Mouse (Mus musculus): ENCODE data around the gene Vps13a. TPM values are rescaled to one million over a fixed set of nuclear protein-coding genes. Genes with fewer than 3 reads are reported as not detected.

Vps13a gene
- polyA plus RNA-seq, 1 experiment from 2014 or later = 7.4 TPM

DNA sequence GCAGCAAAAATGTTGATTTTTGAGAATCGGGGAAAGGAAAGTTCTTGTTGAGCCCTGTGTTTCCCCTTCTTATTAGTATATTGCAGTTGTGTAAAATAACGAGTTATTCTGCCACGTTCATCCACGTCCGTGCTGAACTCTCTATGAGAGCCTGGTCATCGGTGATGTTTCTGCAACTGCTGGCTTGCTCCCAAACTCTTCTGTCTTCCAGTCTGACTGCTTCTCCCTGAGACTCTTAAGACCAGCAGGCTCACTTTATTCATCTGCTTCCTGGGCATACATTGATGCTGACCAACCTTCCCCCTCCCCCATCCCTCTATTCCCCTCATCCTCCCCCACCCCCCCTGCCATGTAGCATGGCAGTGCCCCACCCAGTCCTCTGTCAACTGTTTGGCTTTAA is 183.5 kb downstream of the Vps13a start:
- WGBS = 86% methylated on average over 6 of the region's 6 CpGs
- DNase-seq (ENCODE audit: low spot score) (no peak), ATAC-seq (replicated peaks; ENCODE audit: insufficient number of reproducible peaks, low FRiP score, low TSS enrichment, low read depth) (no peak)
- Histone ChIP-seq H3K27me3 (ENCODE audit: control insufficient read depth, insufficient read depth, low read length) (no peaks in the 10 kb centered on the region), H3K9ac (replicated peaks; ENCODE audit: low read length) (no peak overlapping the region), H3K4me3 (ENCODE audit: low read depth, low read length) (no peak overlapping the region), H3K4me2 (ENCODE audit: low read depth, low read length) (no peak overlapping the region), H3K4me1 (ENCODE audit: control insufficient read depth, insufficient read depth, low read length) (no peaks in the 10 kb centered on the region), H3K27ac (replicated peaks; ENCODE audit: low read depth, low read length) (no peak overlapping the region), H3K9me3 (replicated peaks; ENCODE audit: control insufficient read depth, low read length) (no peaks in the 10 kb centered on the region), H3K36me3 (replicated peaks; ENCODE audit: control insufficient read depth, insufficient read depth, low read depth, low read length) (no peaks in the 10 kb centered on the region)

DNA sequence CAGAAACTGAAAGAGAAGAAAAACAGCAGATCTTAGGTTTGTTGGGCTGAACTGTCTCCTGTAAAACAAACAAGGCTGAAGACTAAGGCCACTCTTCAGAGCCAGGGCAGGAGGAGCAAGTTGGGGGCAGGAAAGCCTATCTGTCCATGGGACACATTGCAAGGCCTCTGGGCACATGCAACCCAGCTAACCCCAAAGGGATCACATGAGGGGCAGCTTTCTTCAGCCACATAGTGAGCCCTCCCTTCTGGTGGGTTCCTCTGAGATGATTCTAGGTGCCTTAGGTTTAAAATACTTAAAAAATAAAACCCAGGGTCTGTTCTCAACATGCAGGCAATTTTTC is 186.8 kb downstream of the Vps13a start:
- Histone ChIP-seq H3K36me3 (replicated peaks; ENCODE audit: control insufficient read depth, insufficient read depth, low read depth, low read length) (no peaks in the 10 kb centered on the region), H3K4me1 (ENCODE audit: control insufficient read depth, insufficient read depth, low read length) (no peaks in the 10 kb centered on the region), H3K27ac (replicated peaks; ENCODE audit: low read depth, low read length) (no peak overlapping the region), H3K9ac (replicated peaks; ENCODE audit: low read length) (no peak overlapping the region), H3K27me3 (ENCODE audit: control insufficient read depth, insufficient read depth, low read length) (no peaks in the 10 kb centered on the region), H3K9me3 (replicated peaks; ENCODE audit: control insufficient read depth, low read length) (no peaks in the 10 kb centered on the region), H3K4me2 (ENCODE audit: low read depth, low read length) (no peak overlapping the region), H3K4me3 (ENCODE audit: low read depth, low read length) (no peak overlapping the region)
- DNase-seq (ENCODE audit: low spot score) (no peak), ATAC-seq (replicated peaks; ENCODE audit: insufficient number of reproducible peaks, low FRiP score, low TSS enrichment, low read depth) (no peak)

DNA sequence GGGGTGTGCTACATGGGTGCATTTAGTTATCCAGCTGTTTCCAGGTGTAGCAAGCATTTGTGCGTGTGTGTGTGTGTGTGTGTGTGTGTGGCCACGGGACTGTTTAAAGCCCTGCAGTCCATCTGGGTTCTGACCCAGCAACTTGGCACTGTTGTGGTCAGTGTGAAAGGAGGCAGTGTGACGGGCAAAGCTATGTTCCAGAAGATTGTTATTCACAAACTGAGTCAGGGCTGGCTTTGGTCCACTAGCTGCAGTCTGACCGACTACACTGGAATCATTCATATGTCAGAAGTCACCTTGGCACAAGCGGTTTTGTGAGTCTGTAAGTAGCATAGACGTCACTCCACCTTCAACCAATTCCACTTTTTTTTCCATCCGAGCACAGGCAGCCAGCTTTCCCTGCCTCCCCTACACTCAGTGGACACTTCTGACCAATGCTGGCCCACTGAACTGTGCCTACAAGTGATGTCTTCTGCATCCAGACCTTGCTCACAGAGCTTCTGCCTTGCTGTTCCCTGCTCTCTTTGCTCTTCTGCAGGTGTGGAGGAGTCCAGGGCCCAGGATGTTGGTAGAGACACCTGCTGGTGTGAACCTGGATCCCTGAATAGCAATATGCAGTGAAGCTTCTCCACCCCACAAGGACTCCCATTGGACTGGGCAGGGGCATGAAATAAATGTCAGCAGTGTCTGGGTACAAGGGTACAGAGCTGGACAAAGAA is 187.3 kb downstream of the Vps13a start:
- Histone ChIP-seq H3K27me3 (ENCODE audit: control insufficient read depth, insufficient read depth, low read length) (no peaks in the 10 kb centered on the region), H3K27ac (replicated peaks; ENCODE audit: low read depth, low read length) (no peak overlapping the region), H3K4me3 (ENCODE audit: low read depth, low read length) (no peak overlapping the region), H3K4me1 (ENCODE audit: control insufficient read depth, insufficient read depth, low read length) (no peaks in the 10 kb centered on the region), H3K9me3 (replicated peaks; ENCODE audit: control insufficient read depth, low read length) (no peaks in the 10 kb centered on the region), H3K36me3 (replicated peaks; ENCODE audit: control insufficient read depth, insufficient read depth, low read depth, low read length) (no peaks in the 10 kb centered on the region), H3K4me2 (ENCODE audit: low read depth, low read length) (no peak overlapping the region), H3K9ac (replicated peaks; ENCODE audit: low read length) (no peak overlapping the region)
- ATAC-seq (replicated peaks; ENCODE audit: insufficient number of reproducible peaks, low FRiP score, low TSS enrichment, low read depth) (no peak), DNase-seq (ENCODE audit: low spot score) (no peak)
- WGBS = 81% methylated on average over 7 of the region's 7 CpGs

DNA sequence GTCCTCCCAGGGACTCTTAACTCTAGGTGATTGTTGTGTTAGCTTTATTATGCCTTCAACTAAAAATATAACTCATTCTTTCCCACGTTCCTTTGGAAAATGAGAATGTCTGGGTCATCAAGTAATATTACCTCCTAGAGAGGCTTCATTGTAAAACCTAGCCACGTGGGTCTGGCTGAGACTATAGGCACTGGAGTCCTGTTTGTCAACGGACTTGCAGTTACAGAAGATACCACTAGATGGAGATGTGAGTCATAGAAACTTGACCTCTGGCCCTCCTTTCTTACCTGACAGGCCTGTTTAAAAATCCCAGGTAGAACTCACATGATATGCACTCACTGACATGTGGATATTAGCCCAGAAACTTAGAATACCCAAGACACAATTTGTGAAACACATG is 195.4 kb downstream of the Vps13a start:
- no peak overlapping the region for H3K27ac ChIP-seq (replicated peaks; ENCODE audit: low read depth, low read length)
- ATAC-seq (replicated peaks; ENCODE audit: insufficient number of reproducible peaks, low FRiP score, low TSS enrichment, low read depth) (no peak), DNase-seq (ENCODE audit: low spot score) (peak; percentile 73)
- H3K9me3 ChIP-seq (replicated peaks; ENCODE audit: control insufficient read depth, low read length) = no peaks in the 10 kb centered on the region
- WGBS = 7% methylated on average over 3 of the region's 3 CpGs
- no peak overlapping the region for H3K9ac ChIP-seq (replicated peaks; ENCODE audit: low read length)
- no peaks in the 10 kb centered on the region for H3K4me1 ChIP-seq (ENCODE audit: control insufficient read depth, insufficient read depth, low read length)
- no peak overlapping the region for H3K4me2 ChIP-seq (ENCODE audit: low read depth, low read length)
- H3K4me3 ChIP-seq (ENCODE audit: low read depth, low read length) = no peak overlapping the region
- no peaks in the 10 kb centered on the region for H3K27me3 ChIP-seq (ENCODE audit: control insufficient read depth, insufficient read depth, low read length)
- no peaks in the 10 kb centered on the region for H3K36me3 ChIP-seq (replicated peaks; ENCODE audit: control insufficient read depth, insufficient read depth, low read depth, low read length)

DNA sequence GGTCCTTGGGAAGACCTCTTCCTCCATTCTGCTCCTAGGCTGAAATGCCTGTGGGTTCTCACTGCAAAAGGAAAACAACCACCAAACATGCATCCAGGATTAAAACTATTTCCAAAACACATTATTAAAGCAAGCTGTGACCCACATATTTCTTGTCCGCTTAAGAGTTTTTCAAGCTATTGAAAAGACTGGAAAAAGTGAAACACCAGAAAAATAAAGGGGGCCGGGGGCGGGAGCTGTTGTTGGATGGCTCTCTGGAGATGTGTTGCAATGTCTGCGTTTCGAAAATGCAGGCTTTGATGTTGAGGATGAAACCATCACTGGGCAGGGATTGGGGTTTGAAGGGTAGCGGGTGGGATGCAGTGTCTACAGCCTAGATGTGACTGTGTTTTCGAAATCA is 196.2 kb downstream of the Vps13a start:
- DNase-seq (ENCODE audit: low spot score) (no peak), ATAC-seq (replicated peaks; ENCODE audit: insufficient number of reproducible peaks, low FRiP score, low TSS enrichment, low read depth) (no peak)
- Histone ChIP-seq H3K27me3 (ENCODE audit: control insufficient read depth, insufficient read depth, low read length) (no peaks in the 10 kb centered on the region), H3K4me3 (ENCODE audit: low read depth, low read length) (no peak overlapping the region), H3K9ac (replicated peaks; ENCODE audit: low read length) (no peak overlapping the region), H3K36me3 (replicated peaks; ENCODE audit: control insufficient read depth, insufficient read depth, low read depth, low read length) (no peaks in the 10 kb centered on the region), H3K27ac (replicated peaks; ENCODE audit: low read depth, low read length) (no peak overlapping the region), H3K4me2 (ENCODE audit: low read depth, low read length) (no peak overlapping the region), H3K4me1 (ENCODE audit: control insufficient read depth, insufficient read depth, low read length) (no peaks in the 10 kb centered on the region), H3K9me3 (replicated peaks; ENCODE audit: control insufficient read depth, low read length) (no peaks in the 10 kb centered on the region)
- WGBS = 92% methylated on average over 7 of the region's 7 CpGs

DNA sequence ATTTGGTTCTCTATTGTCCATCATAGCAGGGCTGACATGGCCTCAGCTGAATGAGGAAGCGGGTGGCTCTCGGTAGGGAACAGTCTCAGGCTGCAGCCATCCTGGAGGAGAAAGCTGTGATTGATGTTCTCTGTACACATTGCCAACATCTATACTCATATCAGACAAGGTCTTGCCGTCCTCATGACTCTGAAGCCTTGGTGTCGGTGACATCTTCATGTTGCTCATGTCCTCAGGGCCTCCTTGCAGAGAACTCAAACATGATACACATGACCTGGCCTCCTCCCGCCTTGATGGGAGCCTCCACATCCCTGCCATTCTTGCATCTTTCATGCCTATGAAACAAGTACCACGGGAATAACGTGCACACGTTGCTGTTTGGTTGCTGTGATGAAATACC is 200.2 kb downstream of the Vps13a start:
- Histone ChIP-seq H3K36me3 (replicated peaks; ENCODE audit: control insufficient read depth, insufficient read depth, low read depth, low read length) (no peaks in the 10 kb centered on the region), H3K4me3 (ENCODE audit: low read depth, low read length) (no peak overlapping the region), H3K27ac (replicated peaks; ENCODE audit: low read depth, low read length) (no peak overlapping the region), H3K4me1 (ENCODE audit: control insufficient read depth, insufficient read depth, low read length) (no peaks in the 10 kb centered on the region), H3K9ac (replicated peaks; ENCODE audit: low read length) (no peak overlapping the region), H3K9me3 (replicated peaks; ENCODE audit: control insufficient read depth, low read length) (no peaks in the 10 kb centered on the region), H3K27me3 (ENCODE audit: control insufficient read depth, insufficient read depth, low read length) (no peaks in the 10 kb centered on the region), H3K4me2 (ENCODE audit: low read depth, low read length) (no peak overlapping the region)
- 89% methylated on average over 8 of the region's 8 CpGs for WGBS
- no peak for ATAC-seq (replicated peaks; ENCODE audit: insufficient number of reproducible peaks, low FRiP score, low TSS enrichment, low read depth)
- no peak for DNase-seq (ENCODE audit: low spot score)

DNA sequence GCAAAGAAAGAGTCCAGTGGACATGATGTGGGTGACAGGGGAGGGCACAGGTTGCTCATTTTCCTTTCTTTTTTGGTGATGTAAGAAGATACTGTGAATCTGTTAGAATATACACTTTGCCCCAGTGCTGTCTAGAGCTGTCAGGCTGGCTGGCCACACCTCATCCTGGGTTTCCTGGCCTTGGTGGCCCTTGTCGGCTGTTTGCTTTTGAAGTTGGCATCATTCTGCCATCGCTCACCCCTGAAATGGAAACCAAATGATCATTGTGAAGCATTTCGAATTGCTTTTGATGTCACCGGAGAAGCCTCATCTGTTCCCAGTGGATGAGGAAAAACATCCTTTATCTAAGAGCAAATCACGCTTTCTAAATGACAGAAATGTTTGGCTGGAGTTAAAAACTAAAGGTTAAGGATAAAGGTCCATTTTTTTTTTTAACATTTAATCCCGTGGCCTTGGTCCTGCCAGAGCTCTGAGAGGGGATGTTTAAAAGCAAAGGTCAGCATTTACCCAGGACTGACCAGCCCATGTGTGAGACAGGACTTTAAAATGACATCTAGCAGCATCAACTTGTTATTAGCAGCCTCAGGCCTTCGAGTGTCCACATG is 201.0 kb downstream of the Vps13a start:
- ATAC-seq (replicated peaks; ENCODE audit: insufficient number of reproducible peaks, low FRiP score, low TSS enrichment, low read depth) (no peak), DNase-seq (ENCODE audit: low spot score) (no peak)
- Histone ChIP-seq H3K36me3 (replicated peaks; ENCODE audit: control insufficient read depth, insufficient read depth, low read depth, low read length) (no peaks in the 10 kb centered on the region), H3K4me1 (ENCODE audit: control insufficient read depth, insufficient read depth, low read length) (no peaks in the 10 kb centered on the region), H3K9me3 (replicated peaks; ENCODE audit: control insufficient read depth, low read length) (no peaks in the 10 kb centered on the region), H3K9ac (replicated peaks; ENCODE audit: low read length) (no peak overlapping the region), H3K27me3 (ENCODE audit: control insufficient read depth, insufficient read depth, low read length) (no peaks in the 10 kb centered on the region), H3K4me3 (ENCODE audit: low read depth, low read length) (no peak overlapping the region), H3K4me2 (ENCODE audit: low read depth, low read length) (no peak overlapping the region), H3K27ac (replicated peaks; ENCODE audit: low read depth, low read length) (no peak overlapping the region)
- WGBS = 70% methylated on average over 7 of the region's 7 CpGs

DNA sequence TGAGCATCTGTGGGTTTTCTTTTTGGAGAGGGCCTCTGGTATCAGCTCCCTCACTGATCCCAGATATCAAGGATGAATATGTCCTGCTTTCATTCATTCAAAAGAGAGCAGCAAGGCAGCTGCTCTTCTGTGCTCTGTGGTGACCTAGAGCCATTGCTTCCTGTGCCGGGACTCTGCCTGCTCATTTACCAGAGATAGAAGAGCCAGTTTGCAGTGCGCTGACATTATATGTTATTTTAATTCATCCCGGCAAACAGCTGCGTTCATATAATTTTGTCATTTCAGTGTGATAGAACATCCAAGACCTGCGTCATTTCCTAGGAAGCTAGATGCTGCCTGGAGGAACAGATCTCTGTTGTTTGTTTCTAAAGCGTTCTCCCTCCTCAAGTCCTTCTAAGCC is 203.9 kb downstream of the Vps13a start:
- Histone ChIP-seq H3K27me3 (ENCODE audit: control insufficient read depth, insufficient read depth, low read length) (no peaks in the 10 kb centered on the region), H3K4me3 (ENCODE audit: low read depth, low read length) (no peak overlapping the region), H3K4me1 (ENCODE audit: control insufficient read depth, insufficient read depth, low read length) (no peaks in the 10 kb centered on the region), H3K9me3 (replicated peaks; ENCODE audit: control insufficient read depth, low read length) (no peaks in the 10 kb centered on the region), H3K27ac (replicated peaks; ENCODE audit: low read depth, low read length) (no peak overlapping the region), H3K4me2 (ENCODE audit: low read depth, low read length) (no peak overlapping the region), H3K9ac (replicated peaks; ENCODE audit: low read length) (no peak overlapping the region), H3K36me3 (replicated peaks; ENCODE audit: control insufficient read depth, insufficient read depth, low read depth, low read length) (no peaks in the 10 kb centered on the region)
- ATAC-seq (replicated peaks; ENCODE audit: insufficient number of reproducible peaks, low FRiP score, low TSS enrichment, low read depth) (no peak), DNase-seq (ENCODE audit: low spot score) (no peak)
- 92% methylated on average over 6 of the region's 6 CpGs for WGBS

Data from embryonic facial prominence, embryonic 11.5 days (tissue).